Mouse (Mus musculus) embryonic facial prominence, embryonic 12.5 days (tissue): ENCODE data around the gene Klf11. TPM values are rescaled to one million over a fixed set of nuclear protein-coding genes. Genes with fewer than 3 reads are reported as not detected.

ENCODE experiments used
- ATAC-seq: fragments of 200-750 bp; cut with Nextera tagmentation; 2 replicates; pipeline ENCODE4 v1.8.0; 2017; ENCODE audit not compliant: insufficient number of reproducible peaks, insufficient read depth, low FRiP score, low TSS enrichment
- H3K27ac ChIP-seq: fragments of 300-500 bp; sonication (generic); 2 replicates; pipeline ENCODE4 v1.5.1; 2016; ENCODE audit warnings: mild to moderate bottlenecking
- H3K27me3 ChIP-seq: fragments of 300-500 bp; sonication (generic); 2 replicates; pipeline ENCODE4 v1.6.1; 2016; ENCODE audit warnings: mild to moderate bottlenecking, moderate library complexity
- H3K36me3 ChIP-seq: fragments of 300-500 bp; sonication (generic); 2 replicates; pipeline ENCODE4 v1.6.1; 2016; ENCODE audit warnings: mild to moderate bottlenecking
- H3K4me1 ChIP-seq: fragments of 300-500 bp; sonication (generic); 2 replicates; pipeline ENCODE4 v1.6.1; 2016
- H3K4me2 ChIP-seq: fragments of 300-500 bp; sonication (generic); replicated peaks from 2 replicates; pipeline ENCODE4 v1.6.1; 2016; ENCODE audit warnings: mild to moderate bottlenecking, moderate library complexity
- H3K4me3 ChIP-seq: fragments of 300-500 bp; sonication (generic); 2 replicates; pipeline ENCODE4 v1.5.1; 2016; ENCODE audit warnings: mild to moderate bottlenecking
- H3K9ac ChIP-seq: fragments of 300-500 bp; sonication (generic); 2 replicates; pipeline ENCODE4 v1.6.1; 2016; ENCODE audit warnings: mild to moderate bottlenecking, moderate library complexity
- H3K9me3 ChIP-seq: fragments of 300-500 bp; sonication (generic); 2 replicates; pipeline ENCODE4 v1.6.1; 2016; ENCODE audit warnings: mild to moderate bottlenecking, moderate library complexity
- WGBS: fragments of 180-500 bp; shearing (Covaris S2); methylation state at CpG from one replicate; pipeline ENCODE4 v1.1.7; 2016; 5-methylcytosine and 5-hydroxymethylcytosine counted together
- polyA plus RNA-seq: library from polyadenylated mRNA; unstranded; fragments of >200 nt; fragmentation: Nextera tagmentation; extraction: Ambion mirVana; gene quantifications from 2 replicates; pipeline ENCODE4 v1.2.1, GENCODE M21; 2016

Gene Klf11
- polyA plus RNA-seq = 13.6 and 13.8 TPM in 2 replicates

DNA sequence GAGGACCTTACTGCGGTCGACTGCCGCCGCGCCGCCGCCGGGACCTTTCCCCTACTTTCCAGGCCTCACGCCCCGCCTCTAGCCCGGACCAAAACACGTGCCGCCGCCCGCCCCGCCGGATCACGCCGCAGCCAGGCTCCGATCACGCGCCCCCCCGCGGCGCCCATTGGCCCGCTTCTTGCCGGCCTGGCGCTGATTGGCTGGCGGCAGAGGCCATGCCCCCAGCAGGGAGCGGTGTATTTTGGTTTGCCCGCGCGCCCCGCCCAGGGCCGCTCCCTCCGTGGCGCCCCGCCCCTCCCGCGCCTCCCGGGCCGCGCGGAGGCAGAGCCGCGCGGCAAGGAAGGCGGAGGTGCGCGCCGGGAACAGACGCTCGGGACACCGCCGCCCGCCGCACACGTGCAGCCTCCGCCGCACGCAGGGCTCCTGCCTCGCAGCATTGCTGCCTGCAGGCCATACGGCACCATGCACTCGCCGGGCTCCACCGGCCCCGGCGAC, at the start of gene Klf11:
Gene Klf11, plus strand, starts transcription at position 212 of the 495 bp plus-strand sequence.
- Histone ChIP-seq H3K27ac (peak within 1 kb of the TSS; percentile 91), H3K4me3 (peak within 1 kb of the TSS; percentile 86), H3K27me3 (no peaks in the 10 kb centered on the region), H3K4me2 (peak within 1 kb of the TSS; percentile 67), H3K9ac (peak within 1 kb of the TSS; percentile 79), H3K36me3 (peaks cover 24% of the 10 kb centered on the region), H3K9me3 (no peaks in the 10 kb centered on the region), H3K4me1 (peaks cover 21% of the 10 kb centered on the region)
- peak; percentile 91 for ATAC-seq
- 1% methylated on average over 56 of the region's 68 CpGs for WGBS

DNA sequence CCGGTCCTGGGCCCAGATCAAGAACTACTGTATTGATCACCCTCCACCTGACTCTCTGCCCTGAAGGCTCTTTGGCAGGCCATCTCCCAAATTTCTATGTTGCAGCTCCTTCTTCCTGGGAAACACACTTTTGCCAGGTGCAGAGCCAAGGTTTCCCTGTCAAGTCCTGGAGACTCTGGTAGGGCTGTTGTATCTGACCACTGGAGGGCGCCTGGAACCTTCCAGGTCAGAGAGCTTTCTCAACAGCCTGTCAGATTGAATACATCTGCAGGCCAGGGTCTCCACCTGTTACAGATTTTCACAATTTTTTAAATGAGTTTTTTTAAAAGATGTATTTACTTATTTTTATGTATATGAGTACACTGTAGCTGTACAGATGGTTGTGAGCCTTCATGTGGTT, 47.8 kb upstream of the Klf11 start:
- H3K36me3 ChIP-seq = no peaks in the 10 kb centered on the region
- no peaks in the 10 kb centered on the region for H3K27me3 ChIP-seq
- 36% methylated on average over 2 of the region's 2 CpGs for WGBS
- H3K9ac ChIP-seq = no peak overlapping the region
- no peaks in the 10 kb centered on the region for H3K9me3 ChIP-seq
- no peak overlapping the region for H3K4me3 ChIP-seq
- no peak overlapping the region for H3K4me2 ChIP-seq
- H3K4me1 ChIP-seq = no peaks in the 10 kb centered on the region
- no peak overlapping the region for H3K27ac ChIP-seq
- ATAC-seq = no peak

DNA sequence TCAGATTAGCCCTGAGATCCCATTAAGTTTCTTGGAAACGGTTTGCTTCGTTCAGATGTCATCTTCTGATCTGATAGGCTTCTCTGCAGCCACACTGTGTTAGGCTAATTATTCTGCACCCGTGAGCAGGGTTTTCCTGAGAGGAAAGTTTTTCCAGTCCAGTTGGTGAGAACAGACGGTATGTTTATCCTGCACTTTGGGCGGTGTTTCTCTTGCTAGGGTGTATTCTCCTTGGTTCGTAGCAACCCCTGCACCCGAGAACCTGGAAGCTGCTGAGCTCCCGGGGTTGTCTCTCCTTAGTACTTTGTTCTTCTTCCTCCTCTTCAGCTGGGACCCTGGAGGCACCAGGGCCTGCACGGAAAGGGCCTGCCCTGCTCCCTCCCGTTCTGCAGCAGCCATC, 44.9 kb upstream of the Klf11 start:
- no peak for ATAC-seq
- H3K9ac ChIP-seq = no peak overlapping the region
- no peak overlapping the region for H3K27ac ChIP-seq
- H3K4me2 ChIP-seq = no peak overlapping the region
- no peaks in the 10 kb centered on the region for H3K4me1 ChIP-seq
- no peaks in the 10 kb centered on the region for H3K27me3 ChIP-seq
- no peaks in the 10 kb centered on the region for H3K36me3 ChIP-seq
- H3K4me3 ChIP-seq = no peak overlapping the region
- H3K9me3 ChIP-seq = no peaks in the 10 kb centered on the region
- 68% methylated on average over 10 of the region's 10 CpGs for WGBS

GRCm38 (mm10) chr12:24612591-24612990, 38.5 kb upstream of the Klf11 start:
- no peaks in the 10 kb centered on the region for H3K9me3 ChIP-seq
- no peak overlapping the region for H3K4me3 ChIP-seq
- H3K27ac ChIP-seq = no peak overlapping the region
- no peaks in the 10 kb centered on the region for H3K27me3 ChIP-seq
- no peak overlapping the region for H3K4me2 ChIP-seq
- 79% methylated on average over 6 of the region's 6 CpGs for WGBS
- no peak overlapping the region for H3K9ac ChIP-seq
- H3K36me3 ChIP-seq = no peaks in the 10 kb centered on the region
- no peak for ATAC-seq
- H3K4me1 ChIP-seq = no peaks in the 10 kb centered on the region

GRCm38 (mm10) chr12:24614452-24615075, 36.5 kb upstream of the Klf11 start:
- Histone ChIP-seq H3K9me3 (no peaks in the 10 kb centered on the region), H3K4me3 (no peak overlapping the region)
- WGBS = 83% methylated on average over 17 of the region's 17 CpGs

GRCm38 (mm10) chr12:24615140-24615539, 35.9 kb upstream of the Klf11 start:
- WGBS = 79% methylated on average over 3 of the region's 3 CpGs
- H3K9me3 ChIP-seq = no peaks in the 10 kb centered on the region
- no peak overlapping the region for H3K4me2 ChIP-seq
- no peak overlapping the region for H3K9ac ChIP-seq
- H3K36me3 ChIP-seq = no peaks in the 10 kb centered on the region
- no peaks in the 10 kb centered on the region for H3K4me1 ChIP-seq
- no peaks in the 10 kb centered on the region for H3K27me3 ChIP-seq
- no peak for ATAC-seq
- H3K27ac ChIP-seq = no peak overlapping the region
- no peak overlapping the region for H3K4me3 ChIP-seq

More at GRCm38 (mm10) chr12:24614452-24615075, 36.5 kb upstream of the Klf11 start:
- H3K36me3 ChIP-seq = no peaks in the 10 kb centered on the region
- H3K9ac ChIP-seq = no peak overlapping the region
- no peaks in the 10 kb centered on the region for H3K27me3 ChIP-seq
- no peak for ATAC-seq
- H3K4me1 ChIP-seq = no peaks in the 10 kb centered on the region
- no peak overlapping the region for H3K4me2 ChIP-seq
- H3K27ac ChIP-seq = no peak overlapping the region

DNA sequence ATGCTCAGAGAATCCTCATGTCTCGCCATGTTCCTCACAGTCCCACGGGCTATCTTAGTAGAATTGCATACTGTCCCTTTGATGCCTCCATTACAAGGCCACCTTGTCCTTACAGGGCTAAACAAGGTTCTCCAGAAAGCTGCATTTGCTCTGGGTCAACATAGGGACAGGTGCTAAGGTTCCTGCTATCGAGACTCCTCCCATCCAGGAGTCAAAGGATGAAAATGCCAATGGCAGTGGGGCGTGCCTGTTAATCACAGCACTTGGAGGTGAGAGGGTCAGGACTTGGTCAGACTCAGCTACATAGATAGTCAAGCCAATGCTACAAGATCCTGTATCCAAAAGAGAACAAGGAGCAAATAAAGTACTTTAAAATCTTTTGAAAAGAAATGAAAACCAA, 31.6 kb upstream of the Klf11 start:
- no peaks in the 10 kb centered on the region for H3K4me1 ChIP-seq
- H3K27ac ChIP-seq = no peak overlapping the region
- 84% methylated on average over 4 of the region's 4 CpGs for WGBS
- H3K4me3 ChIP-seq = no peak overlapping the region
- no peak overlapping the region for H3K4me2 ChIP-seq
- H3K36me3 ChIP-seq = no peaks in the 10 kb centered on the region
- no peak for ATAC-seq
- no peak overlapping the region for H3K9ac ChIP-seq
- H3K9me3 ChIP-seq = no peaks in the 10 kb centered on the region
- no peaks in the 10 kb centered on the region for H3K27me3 ChIP-seq

DNA sequence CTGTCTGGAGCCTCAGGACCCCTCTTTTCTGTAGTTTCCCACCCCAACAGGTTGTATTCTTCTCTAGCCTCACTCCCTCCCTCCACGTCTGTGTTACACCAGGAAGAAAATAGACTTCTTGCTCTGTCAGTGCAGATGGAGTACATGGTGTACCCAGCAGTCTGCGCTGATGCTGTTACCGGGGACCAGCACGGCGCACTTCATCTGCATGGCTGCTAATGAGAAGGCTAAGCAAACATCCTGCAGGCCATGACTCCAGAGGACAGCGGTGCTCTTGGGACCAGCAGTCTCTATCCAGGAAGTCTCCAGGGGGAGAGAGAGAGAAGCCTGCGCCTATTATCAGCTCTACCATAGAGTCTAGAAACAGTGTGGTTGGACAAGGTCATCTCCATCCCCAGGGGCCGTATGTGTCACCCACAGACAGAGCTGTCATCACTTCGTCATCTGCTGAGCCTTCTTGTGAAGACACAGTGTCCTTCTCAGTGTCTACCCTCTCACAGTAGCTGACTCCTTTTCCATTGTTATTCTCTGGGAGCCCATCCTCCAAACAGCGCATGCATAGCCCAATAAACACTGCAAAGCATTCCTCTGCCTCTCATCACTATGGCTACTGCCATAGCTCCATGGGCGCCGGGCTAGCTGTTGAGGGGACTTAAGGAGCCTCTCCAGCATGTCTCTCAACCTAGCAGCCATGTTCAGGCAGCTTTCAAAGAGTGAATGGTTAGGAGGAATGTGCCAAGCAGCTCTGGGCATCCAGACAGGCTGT, 27.4 kb upstream of the Klf11 start:
- H3K36me3 ChIP-seq = no peaks in the 10 kb centered on the region
- no peaks in the 10 kb centered on the region for H3K9me3 ChIP-seq
- H3K27me3 ChIP-seq = no peaks in the 10 kb centered on the region
- H3K4me1 ChIP-seq = no peaks in the 10 kb centered on the region
- ATAC-seq = no peak
- H3K4me2 ChIP-seq = no peak overlapping the region
- no peak overlapping the region for H3K9ac ChIP-seq
- no peak overlapping the region for H3K27ac ChIP-seq
- WGBS = 81% methylated on average over 12 of the region's 12 CpGs
- H3K4me3 ChIP-seq = no peak overlapping the region

- H3K4me3 ChIP-seq = no peak overlapping the region
- 82% methylated on average over 5 of the region's 5 CpGs for WGBS
- no peak overlapping the region for H3K9ac ChIP-seq
- H3K9me3 ChIP-seq = no peaks in the 10 kb centered on the region
- no peaks in the 10 kb centered on the region for H3K4me1 ChIP-seq
- no peaks in the 10 kb centered on the region for H3K27me3 ChIP-seq
- H3K36me3 ChIP-seq = no peaks in the 10 kb centered on the region
- H3K27ac ChIP-seq = no peak overlapping the region
- ATAC-seq = no peak
- H3K4me2 ChIP-seq = no peak overlapping the region
Observed at GRCm38 (mm10) chr12:24626401-24626800, 24.7 kb upstream of the Klf11 start.

GRCm38 (mm10) chr12:24627215-24627614, 23.9 kb upstream of the Klf11 start:
- H3K9me3 ChIP-seq = no peaks in the 10 kb centered on the region
- no peak overlapping the region for H3K9ac ChIP-seq
- no peak for ATAC-seq
- WGBS = 46% methylated on average over 3 of the region's 3 CpGs
- no peaks in the 10 kb centered on the region for H3K4me1 ChIP-seq
- H3K4me2 ChIP-seq = no peak overlapping the region
- no peak overlapping the region for H3K4me3 ChIP-seq
- no peaks in the 10 kb centered on the region for H3K36me3 ChIP-seq
- no peak overlapping the region for H3K27ac ChIP-seq
- no peaks in the 10 kb centered on the region for H3K27me3 ChIP-seq

DNA sequence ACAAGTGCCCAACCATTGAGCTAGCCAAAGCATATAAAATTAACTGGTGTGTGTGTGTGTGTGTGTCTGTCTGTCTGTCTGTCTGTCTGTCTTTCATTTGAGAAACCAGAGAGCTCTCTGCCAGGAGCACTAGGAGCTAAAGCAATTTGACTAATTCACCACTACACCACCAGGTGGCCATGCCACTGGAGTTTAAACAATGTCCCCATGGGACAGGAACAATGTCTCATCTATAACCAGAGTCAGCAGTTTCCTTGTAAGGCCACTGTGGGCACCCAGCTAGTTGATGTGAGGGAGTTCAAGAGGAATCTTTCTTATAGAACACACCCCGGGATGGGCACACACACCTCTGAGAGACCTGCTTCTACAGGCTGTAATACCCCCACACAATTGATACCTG, 20.9 kb upstream of the Klf11 start:
- Histone ChIP-seq H3K9me3 (no peaks in the 10 kb centered on the region), H3K4me3 (no peak overlapping the region), H3K4me1 (no peaks in the 10 kb centered on the region), H3K9ac (no peak overlapping the region), H3K36me3 (no peaks in the 10 kb centered on the region), H3K27me3 (no peaks in the 10 kb centered on the region), H3K4me2 (no peak overlapping the region), H3K27ac (no peak overlapping the region)
- ATAC-seq = no peak
- 71% methylated on average over 1 of the region's 1 CpGs for WGBS

DNA sequence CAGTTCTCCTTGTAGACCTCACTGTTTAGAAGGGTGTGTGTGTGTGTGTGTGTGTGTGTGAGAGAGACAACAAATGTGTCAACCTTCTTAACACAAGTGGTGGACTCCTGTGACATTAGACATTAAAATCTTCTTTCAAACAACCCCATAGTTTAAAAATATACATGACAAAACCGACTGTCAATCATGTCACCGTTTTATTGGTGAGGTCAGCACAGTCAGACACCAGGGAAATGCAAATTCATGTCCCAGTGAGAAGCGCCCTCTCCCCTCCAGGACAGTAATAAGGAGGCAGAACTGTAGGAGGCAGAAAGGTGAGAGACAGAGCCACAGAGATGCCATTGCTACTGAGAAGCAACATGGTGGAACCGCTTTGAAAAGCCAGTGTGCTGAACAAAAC, 18.7 kb upstream of the Klf11 start:
- Histone ChIP-seq H3K27ac (no peak overlapping the region), H3K36me3 (no peaks in the 10 kb centered on the region), H3K4me3 (no peak overlapping the region), H3K4me2 (no peak overlapping the region), H3K9ac (no peak overlapping the region), H3K27me3 (no peaks in the 10 kb centered on the region), H3K4me1 (no peaks in the 10 kb centered on the region), H3K9me3 (no peaks in the 10 kb centered on the region)
- ATAC-seq = no peak
- 65% methylated on average over 4 of the region's 4 CpGs for WGBS
